Mouse (Mus musculus) erythroblast, adult 5-6 weeks (primary cell): ENCODE results near the gene Gm8947. TPM values are rescaled to one million over a fixed set of nuclear protein-coding genes. Genes with fewer than 3 reads are reported as not detected.

ENCODE experiments used
- ATAC-seq: replicated peaks from 2 replicates; pipeline ENCODE4 v1.8.0; 2016; ENCODE audit warnings: moderate number of reproducible peaks, mild to moderate bottlenecking, moderate TSS enrichment, inconsistent platforms; ENCODE audit not compliant: poor library complexity, low FRiP score, severe bottlenecking
- total RNA-seq, 2 experiments: library from RNA; stranded (forward) in 1 of 2; stranded (reverse) in 1 of 2; fragments of 150-400 nt in 1 of 2; fragments of 200-764, 138-1000 nt in 1 of 2; gene quantifications; 2 replicates each; pipeline versions ENCODE4 v1.2.3 to v1.2.4; 2015 to 2017; ENCODE audit warnings: low replicate concordance in 2 of 2

Gene Gm8947
- total RNA-seq, 2 experiments from 2014 or later: 2.4 to 4.6 TPM

- no peak for ATAC-seq
Measured at GRCm38 (mm10) chr1:151220098-151220497, 27.9 kb downstream of the Gm8947 start.

DNA sequence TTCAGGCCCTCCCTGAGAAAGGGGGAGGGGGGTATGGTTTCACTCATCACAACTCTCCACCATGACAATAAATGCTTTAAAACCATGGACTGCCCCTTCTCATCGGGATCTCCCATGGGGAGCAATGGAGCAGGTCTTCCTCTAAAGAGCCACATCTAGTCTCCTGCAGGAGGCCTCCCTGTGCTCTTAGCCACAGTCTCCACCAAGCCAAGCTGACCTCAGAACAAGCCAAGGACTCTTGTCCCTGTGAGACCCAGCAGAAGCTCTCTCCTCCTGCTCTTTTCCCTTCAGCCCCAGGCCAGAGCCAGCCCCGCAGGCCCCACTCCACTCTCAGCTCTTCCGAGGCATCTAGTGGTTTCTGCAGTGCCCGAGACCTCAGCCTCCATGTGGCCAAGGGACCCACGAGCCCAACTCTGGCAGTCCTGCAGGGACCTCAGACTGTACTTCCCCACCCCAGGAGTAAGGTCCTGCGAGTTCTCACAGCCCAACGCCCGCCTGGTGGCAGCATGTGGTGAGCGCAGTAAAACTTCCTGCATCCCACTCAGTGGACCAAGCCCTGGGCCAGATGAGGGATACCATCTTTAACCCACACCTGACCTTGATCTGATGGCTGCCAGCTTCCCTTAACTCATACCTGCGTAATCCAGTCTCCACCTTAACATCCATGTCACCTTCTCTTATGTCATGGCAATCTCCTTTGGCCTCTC lies 30.5 kb downstream of the Gm8947 start:
- ATAC-seq: no peak; the same call in 1 of the 2 replicates

DNA sequence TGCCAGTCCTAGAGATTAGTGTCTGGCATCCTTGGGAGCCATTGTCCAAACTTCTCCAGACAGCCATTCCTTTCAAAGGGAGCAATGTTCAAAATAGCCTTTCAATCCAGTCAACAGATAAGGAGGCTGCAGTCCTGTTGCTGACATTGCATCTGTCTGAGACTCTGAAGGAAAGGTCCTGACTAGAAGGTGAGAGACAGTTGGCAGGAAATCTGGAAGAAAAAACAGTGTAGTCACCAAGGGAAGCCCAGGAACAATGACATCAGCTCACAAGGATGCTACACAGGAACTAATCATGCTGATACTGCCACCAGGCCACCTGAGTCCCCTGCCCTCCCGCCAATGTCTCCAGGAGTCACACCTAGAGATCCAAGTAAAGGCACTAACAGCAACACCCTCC lies 31.2 kb downstream of the Gm8947 start:
- ATAC-seq: no peak

DNA sequence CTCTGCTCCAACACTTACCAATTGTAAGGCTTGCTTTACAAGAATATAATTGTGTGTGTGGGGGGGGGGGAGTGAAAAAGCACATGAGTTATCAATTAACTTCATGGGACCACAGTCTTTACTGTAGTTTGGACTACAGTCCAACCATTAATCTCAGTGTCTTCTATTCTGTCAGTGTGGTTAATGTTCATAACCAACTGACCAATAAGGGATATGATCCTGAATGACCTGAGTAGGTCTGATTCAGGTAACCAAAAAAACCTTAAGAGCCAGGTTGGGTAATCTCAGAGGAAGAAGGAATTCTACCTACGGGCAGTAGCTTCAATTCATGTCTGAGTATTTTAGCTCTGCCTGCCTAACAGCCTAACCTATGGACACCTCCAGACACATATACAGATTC lies 32.4 kb downstream of the Gm8947 start:
- no peak for ATAC-seq

GRCm38 (mm10) chr1:151227506-151227905 lies 35.3 kb downstream of the Gm8947 start:
- ATAC-seq: no peak

DNA sequence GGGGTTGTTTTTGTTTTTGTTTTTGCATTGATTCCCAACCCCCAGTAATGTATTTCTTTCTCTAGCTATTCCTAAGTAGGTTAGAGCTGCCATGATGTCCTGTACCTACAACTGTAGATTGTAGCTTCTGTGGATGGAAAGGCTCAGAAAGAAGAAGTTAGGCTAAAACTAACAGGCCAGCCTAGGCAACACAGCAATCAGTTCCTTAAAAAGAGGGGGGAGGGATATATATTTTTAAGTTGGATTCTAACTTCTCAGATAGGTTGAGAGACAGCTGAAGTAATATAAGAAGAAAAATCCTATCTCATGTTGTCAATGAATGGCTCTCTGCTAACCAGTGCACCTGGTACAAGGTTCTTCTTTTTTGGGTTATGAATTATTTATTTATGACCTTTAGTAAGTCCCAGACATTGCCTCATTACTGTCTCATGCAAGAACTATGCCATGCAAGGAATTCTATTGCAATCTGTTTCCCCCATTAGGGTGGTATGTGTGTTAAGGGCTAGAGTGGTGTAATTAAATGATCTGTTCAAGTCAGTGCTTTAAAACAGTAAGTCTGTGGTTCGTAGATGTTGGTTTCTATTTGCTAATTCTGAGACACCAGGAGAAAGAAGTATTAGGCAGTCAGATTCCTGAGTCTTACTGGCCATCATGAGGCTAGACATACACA lies 36.3 kb downstream of the Gm8947 start:
- no peak for ATAC-seq

- ATAC-seq: no peak
Measured at GRCm38 (mm10) chr1:151232346-151232745, 40.2 kb downstream of the Gm8947 start.

DNA sequence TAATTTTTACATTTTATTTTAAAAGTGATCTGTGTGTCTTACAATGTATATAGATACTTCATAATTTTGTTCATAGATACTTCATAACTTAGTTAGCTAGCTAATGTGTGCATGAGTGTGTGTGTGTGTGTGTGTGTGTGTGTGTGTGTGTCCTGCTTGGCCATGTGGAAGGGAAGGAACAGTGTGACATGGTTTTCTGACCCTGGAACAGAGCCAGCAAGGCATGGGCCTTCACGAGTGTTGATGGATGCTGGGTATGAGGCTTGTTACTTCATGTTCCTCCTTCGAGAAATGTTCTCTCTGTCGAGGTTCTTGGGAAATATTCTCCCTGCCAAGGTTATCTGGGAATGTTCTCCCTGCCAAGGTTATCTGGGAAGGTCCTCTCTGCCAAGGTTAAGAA lies 41.6 kb downstream of the Gm8947 start:
- ATAC-seq: no peak

- no peak for ATAC-seq
Measured at GRCm38 (mm10) chr1:151235574-151235973, 43.4 kb downstream of the Gm8947 start.

DNA sequence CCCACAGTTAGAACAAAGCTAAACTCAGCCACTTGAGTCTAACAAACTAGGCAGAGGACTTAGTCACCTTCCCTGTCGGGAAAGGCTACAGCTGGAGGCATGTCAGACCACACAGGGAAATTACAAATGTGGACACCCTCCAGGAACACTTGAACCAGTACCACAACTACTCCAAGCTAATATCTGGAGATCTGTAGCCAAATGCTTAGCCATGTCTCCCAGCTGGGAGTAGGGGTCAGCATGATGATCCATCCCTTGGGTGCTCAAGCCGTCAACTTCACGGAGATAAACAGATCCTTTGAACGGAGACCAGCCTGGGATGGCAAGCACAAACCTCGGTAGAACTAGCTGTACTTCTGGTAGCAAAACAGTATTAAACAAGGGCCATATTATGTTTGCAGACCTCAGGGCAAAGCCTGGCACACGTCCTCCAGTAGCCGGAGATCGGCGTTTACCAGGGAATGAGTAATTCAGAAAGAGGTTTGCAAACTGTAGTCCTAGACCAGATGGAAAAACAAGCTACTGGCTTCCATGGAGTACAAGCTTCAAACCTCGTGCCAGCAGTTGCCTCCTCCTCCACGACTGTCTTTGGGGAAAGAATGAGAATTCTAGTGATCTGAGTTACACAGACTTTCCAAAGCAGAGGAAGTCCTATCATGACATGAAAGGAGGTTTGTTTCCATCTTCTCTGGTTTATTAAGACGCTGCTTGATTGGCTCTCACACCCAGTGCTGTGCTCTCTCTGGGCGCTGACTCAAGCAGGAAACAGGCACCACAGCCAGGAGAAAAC lies 44.2 kb downstream of the Gm8947 start:
- ATAC-seq: no peak

GRCm38 (mm10) chr1:151237780-151238179 lies 45.6 kb downstream of the Gm8947 start:
- ATAC-seq: no peak

DNA sequence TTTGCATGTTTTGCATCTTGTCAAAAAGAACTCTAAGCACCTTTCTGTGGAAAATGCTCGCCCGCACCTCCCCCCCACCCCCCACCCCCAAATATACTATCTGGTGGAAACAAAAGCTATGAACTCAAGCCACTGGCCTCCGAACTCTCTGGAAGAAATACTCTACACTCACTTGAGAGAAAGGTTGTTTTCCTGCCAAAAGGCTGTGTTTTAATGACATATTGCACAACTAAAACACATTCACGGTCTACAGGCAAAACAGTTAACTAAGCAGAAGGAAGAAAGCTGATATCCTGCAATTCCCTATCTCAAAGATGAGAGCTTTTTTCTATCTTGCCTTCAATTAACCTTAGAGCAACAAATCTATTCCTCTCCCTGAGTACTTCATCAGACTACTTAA lies 51.2 kb downstream of the Gm8947 start:
- no peak for ATAC-seq

Other genes with a start within 250 kb of the Gm8947 start
- gene Hmcn1, start 198.9 kb upstream of the Gm8947 start, total RNA-seq (2015; ENCODE audit: low replicate concordance): not detected in 2 replicates
- gene Hmcn1, start 198.9 kb upstream of the Gm8947 start, total RNA-seq (2017; ENCODE audit: low replicate concordance): not detected in 2 replicates
- 2.7 and 8.6 TPM in 2 replicates for gene Gm47985, start 9.8 kb upstream of the Gm8947 start, total RNA-seq (2015; ENCODE audit: low replicate concordance)
- 4.9 and 6.6 TPM in 2 replicates for gene Gm47985, start 9.8 kb upstream of the Gm8947 start, total RNA-seq (2017; ENCODE audit: low replicate concordance)
- gene Gm47995, start 6.1 kb downstream of the Gm8947 start, total RNA-seq (2015; ENCODE audit: low replicate concordance): not detected in 2 replicates
- gene Gm47995, start 6.1 kb downstream of the Gm8947 start, total RNA-seq (2017; ENCODE audit: low replicate concordance): 1.4 TPM in 1 of 2 replicates, not detected in the other
- not detected in 2 replicates for gene 3110040M04Rik, start 11.7 kb downstream of the Gm8947 start, total RNA-seq (2015; ENCODE audit: low replicate concordance)
- gene 3110040M04Rik, start 11.7 kb downstream of the Gm8947 start, total RNA-seq (2017; ENCODE audit: low replicate concordance): 2.9 TPM in 1 of 2 replicates, not detected in the other
- not detected in 2 replicates for gene Gm47996, start 17.8 kb downstream of the Gm8947 start, total RNA-seq (2015; ENCODE audit: low replicate concordance)
- gene Gm47996, start 17.8 kb downstream of the Gm8947 start, total RNA-seq (2017; ENCODE audit: low replicate concordance): 1.9 TPM in 1 of 2 replicates, not detected in the other
- gene Ivns1abp, start 152.1 kb downstream of the Gm8947 start, total RNA-seq (2015; ENCODE audit: low replicate concordance): 44.1 and 48.8 TPM in 2 replicates
- 49.8 and 58.1 TPM in 2 replicates for gene Ivns1abp, start 152.1 kb downstream of the Gm8947 start, total RNA-seq (2017; ENCODE audit: low replicate concordance)
- 120 and 152 TPM in 2 replicates for gene Swt1, start 236.1 kb downstream of the Gm8947 start, total RNA-seq (2015; ENCODE audit: low replicate concordance)
- gene Swt1, start 236.1 kb downstream of the Gm8947 start, total RNA-seq (2017; ENCODE audit: low replicate concordance): 119 and 130 TPM in 2 replicates
- gene Trmt1l, start 236.2 kb downstream of the Gm8947 start, total RNA-seq (2015; ENCODE audit: low replicate concordance): 16.7 and 18.1 TPM in 2 replicates
- gene Trmt1l, start 236.2 kb downstream of the Gm8947 start, total RNA-seq (2017; ENCODE audit: low replicate concordance): 16.6 and 19.8 TPM in 2 replicates